Mouse (Mus musculus) E14TG2a.4 (cell line): ENCODE measurements around the gene Prss45.
A peak's percentile ranks its signal among the peaks of the same experiment; 100 is the strongest.

Source experiments
- H3K27me3 ChIP-seq: 2 replicates; pipeline ENCODE4 v1.6.1; 2014; ENCODE audit warnings: low read length, control low read depth; ENCODE audit not compliant: insufficient read depth
- H3K36me3 ChIP-seq: 2 replicates; pipeline ENCODE4 v1.6.1; 2014; ENCODE audit warnings: low read length, control low read depth; ENCODE audit not compliant: insufficient read depth
- H3K4me1 ChIP-seq: replicated peaks from 2 replicates; pipeline ENCODE4 v1.6.1; 2014; ENCODE audit warnings: low read depth, low read length, control low read depth
- H3K4me3 ChIP-seq: replicated peaks from 2 replicates; pipeline ENCODE4 v1.5.1; 2014; ENCODE audit warnings: mild to moderate bottlenecking, low read length
- H3K9me3 ChIP-seq: 2 replicates; pipeline ENCODE4 v1.6.1; 2014; ENCODE audit warnings: low read length, control low read depth
- CTCF ChIP-seq: conservative IDR thresholded peaks from 2 replicates; pipeline ENCODE4 v1.5.1; 2014; ENCODE audit warnings: low read length
- NANOG ChIP-seq: IDR thresholded peaks from 2 replicates; pipeline ENCODE4 v1.6.1; 2014; ENCODE audit warnings: borderline replicate concordance, low read length, mixed read lengths
- POU5F1 ChIP-seq: IDR thresholded peaks from 2 replicates; pipeline ENCODE4 v1.6.1; 2014; ENCODE audit warnings: low read length, borderline replicate concordance

Prss45 gene

GRCm38 (mm10) chr9:110881953-110882352 lies 47.6 kb downstream of the Prss45 start:
- Histone ChIP-seq H3K4me3 (0 out of 2 replicates have a peak overlapping the region, but pooled peaks have one; percentile 32), H3K4me1 (peaks cover 43% of the 10 kb centered on the region), H3K36me3 (peaks cover 35% of the 10 kb centered on the region), H3K9me3 (no peaks in the 10 kb centered on the region), H3K27me3 (peaks cover 42% of the 10 kb centered on the region)
- TF ChIP-seq CTCF (no peak), NANOG (no peak), POU5F1 (no peak)

DNA sequence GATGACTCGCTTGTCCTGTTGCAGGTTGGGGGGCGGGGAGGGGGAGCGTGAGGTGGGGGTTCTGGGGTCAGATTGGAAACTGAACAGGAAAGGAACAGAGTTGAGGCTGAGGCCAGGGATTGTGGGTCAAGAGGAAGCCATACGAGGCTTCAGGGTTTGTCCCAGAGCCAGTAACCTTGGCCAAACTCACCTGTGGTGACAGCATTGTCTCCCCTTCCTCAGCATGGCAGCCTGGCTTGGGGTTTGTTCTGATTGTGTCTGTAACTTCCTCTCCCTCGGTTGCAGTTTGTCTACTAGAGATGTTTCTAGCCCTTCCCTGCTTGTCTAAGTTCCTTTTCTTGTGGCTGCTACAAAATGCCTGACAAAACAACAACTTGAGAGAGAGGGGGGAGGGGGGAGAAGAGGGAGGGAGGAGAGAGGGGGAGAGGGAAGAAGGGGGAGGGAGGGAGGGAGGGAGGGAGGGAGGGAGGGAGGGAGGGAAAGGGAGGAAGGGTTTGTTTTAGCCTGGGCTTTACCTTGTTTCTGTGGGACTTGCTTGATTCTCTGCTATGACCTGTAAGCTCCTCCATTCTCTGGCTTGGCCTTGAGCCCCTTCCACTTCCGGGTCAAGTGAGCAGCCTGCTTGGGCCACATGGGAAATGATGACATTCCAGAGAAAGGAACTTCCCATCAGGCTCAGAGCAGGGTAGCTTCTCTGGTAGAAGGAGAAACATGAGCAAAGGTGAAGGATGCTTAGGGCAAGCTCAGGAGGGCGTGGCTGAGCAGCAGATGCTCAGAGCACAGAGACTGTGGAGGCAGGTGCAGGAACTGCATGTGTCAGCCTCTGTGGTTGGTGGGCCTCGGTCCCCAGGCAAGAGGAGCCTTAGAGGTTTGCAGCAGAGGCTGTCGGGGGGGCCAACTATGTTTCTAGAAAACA lies 53.3 kb downstream of the Prss45 start:
- H3K4me3 ChIP-seq = peak overlapping the region; percentile 69
- H3K36me3 ChIP-seq = peaks cover 61% of the 10 kb centered on the region
- H3K9me3 ChIP-seq = no peaks in the 10 kb centered on the region
- TF ChIP-seq NANOG (no peak), CTCF (no peak), POU5F1 (no peak)
- H3K4me1 ChIP-seq = peaks cover 53% of the 10 kb centered on the region
- no peaks in the 10 kb centered on the region for H3K27me3 ChIP-seq

DNA sequence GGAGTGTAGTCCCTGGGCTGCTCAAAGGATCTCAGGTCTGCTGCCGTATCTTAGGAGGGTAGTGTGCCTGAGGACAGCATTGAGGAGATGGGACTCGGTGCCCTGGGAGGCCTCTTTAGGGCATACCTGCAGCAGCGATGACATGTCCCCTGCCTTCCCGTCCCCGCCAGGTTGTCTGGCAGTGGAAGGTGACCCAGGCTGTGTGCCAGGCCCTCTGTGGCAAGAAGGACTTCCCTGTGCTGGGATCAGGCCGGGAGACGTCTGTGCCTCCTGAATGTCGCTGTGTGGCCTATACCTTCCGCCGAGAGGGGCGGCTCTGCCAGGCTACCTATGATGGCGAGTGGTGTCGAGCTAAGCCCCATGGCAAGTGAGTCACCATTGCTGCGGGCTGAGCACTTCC lies 54.5 kb downstream of the Prss45 start:
- peak overlapping the region; percentile 69 for H3K4me3 ChIP-seq
- H3K27me3 ChIP-seq = no peaks in the 10 kb centered on the region
- peaks cover 67% of the 10 kb centered on the region for H3K36me3 ChIP-seq
- no peak for TF ChIP-seq NANOG
- no peak for TF ChIP-seq CTCF
- TF ChIP-seq POU5F1 = no peak
- H3K9me3 ChIP-seq = no peaks in the 10 kb centered on the region
- peaks cover 58% of the 10 kb centered on the region for H3K4me1 ChIP-seq

- H3K4me1 ChIP-seq = peaks cover 65% of the 10 kb centered on the region
- no peaks in the 10 kb centered on the region for H3K27me3 ChIP-seq
- TF ChIP-seq POU5F1 = no peak
- peak; percentile 93 for TF ChIP-seq CTCF
- TF ChIP-seq NANOG = no peak
- peak overlapping the region; percentile 69 for H3K4me3 ChIP-seq
- H3K36me3 ChIP-seq = peaks cover 66% of the 10 kb centered on the region
- no peaks in the 10 kb centered on the region for H3K9me3 ChIP-seq
Observed at GRCm38 (mm10) chr9:110890026-110890783, 55.8 kb downstream of the Prss45 start.
